Mouse (Mus musculus) lung, embryonic 15.5 days (tissue): Measurements from ENCODE around the gene Triml2. TPM values are rescaled to one million over a fixed set of nuclear protein-coding genes. Genes with fewer than 3 reads are reported as not detected.

ENCODE experiments used
- ATAC-seq: fragments of 200-750 bp; cut with Nextera tagmentation; 2 replicates; pipeline ENCODE4 v1.8.0; 2017; ENCODE audit warnings: moderate number of reproducible peaks, borderline replicate concordance; ENCODE audit not compliant: low FRiP score, low TSS enrichment; ENCODE audit errors: extremely low read depth
- H3K27ac ChIP-seq: fragments of 300-500 bp; sonication (generic); 2 replicates; pipeline ENCODE4 v1.5.1; 2015; ENCODE audit warnings: moderate library complexity, mild to moderate bottlenecking, inconsistent platforms
- H3K27me3 ChIP-seq: fragments of 300-500 bp; sonication (generic); 2 replicates; pipeline ENCODE4 v1.6.1; 2015; ENCODE audit warnings: inconsistent platforms
- H3K36me3 ChIP-seq: fragments of 300-500 bp; sonication (generic); 2 replicates; pipeline ENCODE4 v1.6.1; 2015; ENCODE audit warnings: inconsistent platforms
- H3K4me1 ChIP-seq: fragments of 300-500 bp; sonication (generic); 2 replicates; pipeline ENCODE4 v1.6.1; 2015; ENCODE audit warnings: inconsistent platforms
- H3K4me2 ChIP-seq: fragments of 300-500 bp; sonication (generic); 2 replicates; pipeline ENCODE4 v1.6.1; 2015; ENCODE audit warnings: inconsistent platforms, mild to moderate bottlenecking, moderate library complexity
- H3K4me3 ChIP-seq: fragments of 300-500 bp; sonication (generic); 2 replicates; pipeline ENCODE4 v1.5.1; 2015; ENCODE audit warnings: mild to moderate bottlenecking, inconsistent platforms
- H3K9ac ChIP-seq: fragments of 300-500 bp; sonication (generic); 2 replicates; pipeline ENCODE4 v1.6.1; 2015; ENCODE audit warnings: inconsistent platforms
- H3K9me3 ChIP-seq: fragments of 300-500 bp; sonication (generic); 2 replicates; pipeline ENCODE4 v1.6.1; 2016; ENCODE audit warnings: inconsistent platforms
- WGBS: fragments of 180-500 bp; shearing (Covaris S2); methylation state at CpG from one replicate; pipeline ENCODE4 v1.1.7; 2015; 5-methylcytosine and 5-hydroxymethylcytosine counted together
- polyA plus RNA-seq: library from polyadenylated mRNA; unstranded; fragments of >200 nt; fragmentation: Nextera tagmentation; extraction: Ambion mirVana; gene quantifications from 2 replicates; pipeline ENCODE4 v1.2.1, GENCODE M21; 2015

The Triml2 gene
- polyA plus RNA-seq, 1 experiment from 2014 or later = not detected

DNA sequence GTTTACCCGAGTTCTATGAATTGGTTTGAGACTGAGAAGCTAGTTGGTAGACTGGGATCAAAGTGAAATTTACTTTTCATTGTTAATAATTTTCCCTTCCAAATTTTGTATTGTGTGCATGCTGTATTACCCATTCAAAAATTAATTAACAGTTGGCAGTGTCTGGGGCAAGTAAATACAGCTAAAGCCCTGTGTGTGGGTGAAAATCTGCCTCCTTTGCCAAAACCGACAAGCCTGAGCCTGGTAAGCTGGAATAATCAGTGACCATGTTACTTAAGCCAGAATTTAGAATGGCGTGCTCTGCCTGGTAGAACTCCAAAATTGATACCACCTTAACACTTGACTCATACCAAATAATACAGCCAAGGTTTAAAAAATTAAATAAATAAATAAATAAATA is 63.0 kb downstream of the Triml2 start:
- no peak for ATAC-seq
- WGBS = 74% methylated on average over 3 of the region's 3 CpGs
- H3K27me3 ChIP-seq = no peaks in the 10 kb centered on the region
- no peak overlapping the region for H3K4me3 ChIP-seq
- H3K9ac ChIP-seq = no peak overlapping the region
- no peaks in the 10 kb centered on the region for H3K9me3 ChIP-seq
- H3K27ac ChIP-seq = no peak overlapping the region
- no peaks in the 10 kb centered on the region for H3K4me1 ChIP-seq
- H3K36me3 ChIP-seq = no peaks in the 10 kb centered on the region
- H3K4me2 ChIP-seq = no peak overlapping the region

Other genes starting within 250 kb of the Triml2 start
- gene Triml1, start 39.1 kb upstream of the Triml2 start, polyA plus RNA-seq = not detected in 2 replicates
- gene Zfp42, start 126.4 kb downstream of the Triml2 start, polyA plus RNA-seq = not detected in 2 replicates